Mouse (Mus musculus) bone marrow macrophage, adult 2 months (primary cell): Measurements from ENCODE around the gene Elavl4.

Experiments used
- CTCF ChIP-seq: IDR thresholded peaks from 2 replicates; pipeline ENCODE4 v1.5.1; 2012; ENCODE audit warnings: low read depth, mild to moderate bottlenecking, low read length, moderate library complexity
- POLR2A ChIP-seq: IDR thresholded peaks from 2 replicates; pipeline ENCODE4 v1.6.1; 2012; ENCODE audit warnings: mild to moderate bottlenecking, low read depth, low read length, borderline replicate concordance

- TF ChIP-seq CTCF (no peak), POLR2A (no peak)
Observed at GRCm38 (mm10) chr4:110306559-110306958, 45.1 kb downstream of the Elavl4 start.
